Mouse (Mus musculus) C2C12 (cell line): Measurements from ENCODE around the gene Rtn2.

Experiments
- CEBPB ChIP-seq: IDR thresholded peaks from one replicate; pipeline ENCODE4 v1.6.1; 2011; ENCODE audit warnings: low read depth, mild to moderate bottlenecking, control low read depth, moderate library complexity
- CTCF ChIP-seq: IDR thresholded peaks from one replicate; pipeline ENCODE4 v1.5.1; 2011; ENCODE audit not compliant: control insufficient read depth, insufficient read depth, insufficient read length
- MAX ChIP-seq: IDR thresholded peaks from one replicate; pipeline ENCODE4 v1.6.1; 2011; ENCODE audit warnings: mild to moderate bottlenecking, control low read depth
- USF1 ChIP-seq: IDR thresholded peaks from one replicate; pipeline ENCODE4 v1.6.1; 2011; ENCODE audit warnings: low read depth, mild to moderate bottlenecking, control low read depth, moderate library complexity

- no peak for TF ChIP-seq CTCF
- TF ChIP-seq MAX = no peak
- TF ChIP-seq USF1 = no peak
- TF ChIP-seq CEBPB = no peak
These were observed 19.2 kb downstream of the Rtn2 start for GRCm38 (mm10) chr7:19301461-19302263.
